Mouse (Mus musculus) stomach, postnatal 0 days (tissue): Measurements from ENCODE around the gene Pdgfa.

Source experiments
- CTCF ChIP-seq: IDR thresholded peaks from 2 replicates; pipeline ENCODE4 v1.5.1; 2016; ENCODE audit warnings: antibody characterized with exemption, low read depth, mild to moderate bottlenecking, moderate library complexity
- EP300 ChIP-seq: optimal IDR thresholded peaks from 2 replicates; pipeline ENCODE3; 2016; ENCODE audit warnings: antibody characterized with exemption

DNA sequence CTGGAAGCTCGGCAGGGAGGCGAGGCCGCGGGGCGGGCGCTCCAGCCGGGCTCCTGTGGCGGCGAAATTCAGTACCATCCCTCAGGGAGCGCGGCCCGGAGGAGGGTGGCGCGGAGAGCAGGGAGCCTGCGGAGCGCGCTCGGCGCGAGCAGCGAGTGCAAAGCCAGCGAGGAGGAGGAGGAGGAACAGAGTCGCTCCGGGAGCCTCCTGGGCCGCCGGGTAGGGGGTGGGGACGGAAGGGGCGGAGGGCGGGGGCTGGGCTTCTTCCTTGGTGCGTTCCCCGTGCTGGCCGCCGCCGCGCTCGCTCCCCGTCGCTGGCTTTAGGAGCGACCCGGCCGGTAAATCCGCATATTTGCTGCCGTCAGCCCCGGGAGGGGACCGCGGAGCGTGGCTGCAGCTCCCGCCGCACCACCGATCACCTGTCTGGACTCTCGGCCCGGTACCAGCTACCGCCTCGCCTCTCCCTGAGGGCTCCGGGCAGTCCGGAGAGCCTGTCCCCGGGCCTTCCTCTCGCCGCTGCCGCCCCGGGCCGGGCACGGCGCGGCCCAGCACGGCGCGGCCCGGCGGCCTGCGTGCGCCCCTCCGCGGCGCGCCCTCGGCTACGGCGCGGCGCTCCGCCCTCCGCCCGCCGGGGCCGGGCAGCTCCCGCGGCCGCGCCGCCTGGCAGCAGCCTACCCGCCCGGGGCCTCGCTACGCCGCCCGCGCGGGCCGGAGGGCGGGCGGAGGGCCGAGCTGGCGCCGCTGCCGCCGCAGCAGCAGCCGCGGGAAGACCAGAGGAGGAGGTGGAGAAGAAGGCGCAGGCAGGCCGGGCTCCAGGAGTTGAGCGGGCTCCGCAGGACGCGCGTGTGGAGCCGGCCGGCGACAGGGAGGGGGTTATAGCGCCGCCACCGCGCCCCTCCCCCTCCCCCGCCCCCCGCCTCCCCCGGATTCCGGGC is 2.1 kb downstream of the Pdgfa start:
- TF ChIP-seq CTCF (no peak), EP300 (no peak)
